Mouse (Mus musculus): ENCODE results near the gene Rbms3.
A peak's percentile ranks its signal among the peaks of the same experiment; 100 is the strongest.

Gene Rbms3

DNA sequence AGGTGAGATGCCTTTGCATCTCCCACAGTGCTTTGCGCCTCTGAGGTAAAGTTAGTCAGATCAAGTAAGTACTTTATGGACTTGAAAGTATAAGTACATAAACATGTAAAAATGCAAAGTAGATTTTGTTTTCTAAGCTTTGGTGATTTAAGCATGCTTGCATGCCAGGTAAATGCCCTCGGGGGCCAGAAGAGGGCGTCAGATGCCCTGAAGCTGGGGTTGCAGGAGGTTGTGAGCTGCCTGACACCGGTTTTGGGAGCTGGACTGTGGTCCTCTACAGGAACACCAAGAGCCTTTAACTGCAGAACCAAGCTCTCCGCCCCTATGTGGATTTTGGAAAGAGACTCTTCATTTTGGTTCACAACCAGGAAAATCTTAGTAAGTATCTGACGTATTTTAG is 652.3 kb downstream of the Rbms3 start:
- DNase-seq (ENCODE audit: low spot score in 2 of 2) = no peak

DNA sequence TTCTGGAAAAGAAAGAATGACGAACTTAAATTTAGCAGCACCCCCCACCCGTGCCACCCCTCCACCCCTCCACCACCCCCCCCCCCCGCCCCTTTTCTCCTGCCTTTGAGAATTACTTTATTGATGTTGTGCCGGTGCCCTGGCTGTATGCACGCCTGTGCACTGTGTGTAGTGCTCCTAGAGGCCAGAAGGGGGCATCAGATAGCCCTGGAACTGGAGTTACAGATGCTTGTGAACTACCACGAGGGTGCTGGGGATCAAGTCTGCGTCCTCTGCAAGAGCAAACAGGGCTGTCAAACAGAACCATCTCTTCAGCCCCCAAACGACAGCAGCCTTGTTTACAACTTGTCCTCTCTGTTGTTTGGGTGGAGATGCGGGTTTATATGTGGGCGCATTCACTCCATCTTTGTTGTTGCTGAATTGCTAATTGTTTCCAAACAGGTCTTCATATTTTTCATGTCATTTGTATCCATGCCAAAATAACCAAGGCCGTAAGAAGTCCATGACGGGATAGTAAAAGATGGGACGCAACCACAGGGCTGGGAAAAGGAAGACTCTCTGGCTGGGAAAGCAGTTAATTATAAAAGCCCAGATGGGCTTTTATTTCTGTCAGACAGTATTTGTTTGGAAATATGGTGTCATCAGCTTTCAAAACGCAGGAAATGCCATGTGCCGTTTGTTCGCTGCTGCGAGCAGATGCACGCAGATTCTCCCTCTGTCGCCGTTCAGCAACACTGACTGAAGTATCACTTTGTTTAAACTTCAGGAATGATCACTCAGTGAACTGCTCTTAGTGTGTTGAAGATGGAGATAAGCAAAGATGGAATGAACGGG is 652.9 kb downstream of the Rbms3 start:
- DNase-seq (ENCODE audit: low spot score in 2 of 2) = no peak

DNA sequence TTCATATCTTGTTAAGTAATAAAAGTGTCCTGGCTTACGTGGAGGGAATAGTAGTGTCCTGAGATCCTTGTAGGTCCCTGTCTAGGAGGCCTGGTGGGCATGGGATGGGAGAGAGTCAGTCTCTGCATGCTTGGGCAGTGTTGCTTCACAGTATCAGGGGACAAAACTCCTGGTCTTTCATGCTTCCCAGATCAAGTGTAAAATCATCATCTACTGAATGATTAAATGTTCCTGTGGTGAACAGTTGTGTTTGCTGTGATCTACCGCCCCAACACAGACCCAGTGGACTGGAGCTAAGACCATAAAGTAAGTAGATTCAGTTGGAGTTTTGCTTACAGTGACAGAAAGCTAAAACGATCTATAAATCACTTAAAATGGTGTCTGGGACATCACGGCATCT is 654.4 kb downstream of the Rbms3 start:
- DNase-seq (ENCODE audit: low spot score in 2 of 2) = no peak

- DNase-seq (ENCODE audit: low spot score in 2 of 2) = no peak
Measured at GRCm38 (mm10) chr9:116974134-116974533, 655.6 kb downstream of the Rbms3 start.

DNA sequence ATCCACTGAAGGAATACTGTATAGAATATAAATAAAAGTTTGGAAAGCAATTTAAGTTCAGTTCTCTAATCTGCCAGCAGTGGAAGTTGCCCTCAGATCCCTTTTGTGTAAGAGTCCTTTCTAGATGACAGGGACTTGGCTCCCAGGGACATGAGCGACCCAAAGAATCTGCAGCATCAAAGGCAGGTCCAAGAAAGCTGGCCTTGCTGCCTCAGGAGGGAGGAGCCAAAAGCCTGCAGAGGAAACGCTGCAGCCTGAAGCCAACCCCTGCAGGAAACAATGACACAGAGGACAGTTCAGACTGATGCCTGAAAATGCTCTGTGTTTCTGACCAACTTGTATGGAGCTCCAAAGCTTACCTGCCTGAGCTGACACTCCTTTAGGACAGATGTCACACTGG is 656.1 kb downstream of the Rbms3 start:
- no peak for DNase-seq (ENCODE audit: low spot score in 2 of 2)

GRCm38 (mm10) chr9:116967317-116967716 is 662.4 kb downstream of the Rbms3 start:
- DNase-seq (ENCODE audit: low spot score in 2 of 2) = no peak

DNA sequence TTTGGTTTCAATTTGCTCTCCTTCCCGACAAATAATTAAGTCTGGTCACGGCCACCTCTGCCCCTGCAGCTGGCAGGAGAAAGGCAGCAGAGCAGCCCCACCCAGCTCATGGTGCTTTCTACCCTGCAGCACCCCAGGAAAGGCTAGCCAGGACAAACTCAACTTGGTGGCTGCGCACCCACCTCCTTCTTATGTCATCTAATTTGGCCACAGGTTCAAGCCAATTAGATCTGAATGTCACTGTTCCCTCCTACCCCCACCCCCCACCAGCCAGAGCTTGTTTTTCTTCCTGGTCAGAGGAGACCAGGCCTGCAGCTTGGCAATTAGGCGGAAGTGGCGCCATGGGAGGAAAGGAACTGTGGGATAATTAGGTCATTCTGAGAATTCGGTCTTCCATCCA is 664.0 kb downstream of the Rbms3 start:
- no peak for DNase-seq (ENCODE audit: low spot score in 2 of 2)

DNA sequence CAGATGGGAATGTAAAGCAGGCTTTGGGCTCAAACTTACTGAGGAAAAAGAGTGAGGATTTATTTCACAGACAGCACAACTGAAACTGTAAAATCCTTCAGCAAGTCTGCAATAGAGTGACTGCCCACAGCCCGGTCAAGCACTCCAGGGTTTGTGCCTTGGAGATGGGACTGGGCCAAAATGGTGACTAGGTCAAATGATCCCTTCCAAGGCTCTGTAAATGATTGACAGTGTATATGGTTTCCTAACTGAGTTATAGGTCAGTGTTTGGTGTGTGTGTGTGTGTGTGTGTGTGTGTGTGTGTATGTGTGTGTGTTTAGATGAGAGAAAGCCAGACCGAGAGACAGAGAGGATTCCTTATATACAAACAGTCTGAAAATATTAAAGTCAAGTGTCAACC is 673.6 kb downstream of the Rbms3 start:
- no peak for DNase-seq (ENCODE audit: low spot score in 2 of 2)

GRCm38 (mm10) chr9:116948211-116948610 is 681.5 kb downstream of the Rbms3 start:
- no peak for DNase-seq (ENCODE audit: low spot score in 2 of 2)

- DNase-seq (ENCODE audit: low spot score in 2 of 2) = no peak
Measured at GRCm38 (mm10) chr9:116947369-116947768, 682.3 kb downstream of the Rbms3 start.

DNA sequence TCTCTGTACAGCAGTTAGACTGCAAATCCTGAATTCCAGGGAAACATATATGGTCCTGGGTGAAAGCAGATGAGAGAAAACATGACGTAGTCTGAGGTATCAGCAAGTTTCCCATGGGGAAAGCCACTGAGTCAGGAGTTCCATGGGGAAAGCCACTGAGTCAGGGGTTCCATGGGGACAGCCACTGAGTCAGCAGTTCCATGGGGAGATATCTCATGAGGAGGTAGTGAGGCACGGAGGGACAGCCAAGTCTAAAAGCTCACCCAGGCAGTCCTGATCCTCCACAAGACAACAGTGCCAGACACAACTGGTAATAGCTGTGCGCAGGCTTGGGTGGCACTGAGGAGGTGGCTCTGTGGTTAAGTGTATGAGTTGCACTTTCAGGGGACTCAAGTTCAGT is 682.9 kb downstream of the Rbms3 start:
- DNase-seq (ENCODE audit: low spot score in 2 of 2) = no peak

DNA sequence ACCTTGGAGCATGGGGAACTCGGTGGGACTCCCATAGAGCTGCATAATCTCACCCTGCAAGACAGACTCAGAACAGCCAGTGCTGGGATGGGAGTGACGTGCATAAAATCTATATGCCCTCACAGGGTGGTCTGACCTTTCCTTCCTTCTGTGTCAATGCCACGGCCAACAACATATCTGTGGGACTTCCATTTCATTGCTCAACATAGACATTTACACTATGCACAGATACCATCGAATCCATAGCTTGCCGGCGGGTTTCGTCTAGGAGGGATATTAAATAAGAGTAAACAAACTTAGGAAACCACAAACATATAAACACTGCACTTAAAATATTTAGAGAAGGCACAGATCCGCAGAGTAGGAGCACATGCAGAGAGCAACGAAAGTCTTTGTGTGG is 684.0 kb downstream of the Rbms3 start:
- DNase-seq (ENCODE audit: low spot score in 2 of 2) = no peak

DNA sequence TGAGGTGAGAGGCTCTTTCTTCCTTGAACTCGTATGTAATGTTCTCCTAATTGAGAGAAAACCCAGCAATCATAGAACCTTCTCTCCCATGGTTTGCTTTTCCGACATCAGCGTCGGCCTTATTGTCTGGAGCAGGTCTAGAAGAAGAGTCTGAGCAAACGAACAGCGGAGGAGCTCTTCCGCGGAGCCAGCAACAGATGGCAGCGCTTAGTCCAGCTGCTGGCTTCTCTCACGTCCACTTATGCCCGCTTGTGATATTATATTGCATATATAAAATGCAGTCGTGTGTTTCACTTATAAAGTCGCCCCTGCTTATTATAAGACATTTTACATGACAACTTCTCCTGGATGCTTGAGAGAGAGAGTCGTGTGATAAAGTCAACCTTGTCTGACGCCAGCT is 685.8 kb downstream of the Rbms3 start:
- DNase-seq (ENCODE audit: low spot score in 2 of 2) = no peak

GRCm38 (mm10) chr9:116941116-116941515 is 688.6 kb downstream of the Rbms3 start:
- DNase-seq (ENCODE audit: low spot score in 2 of 2) = no peak

DNA sequence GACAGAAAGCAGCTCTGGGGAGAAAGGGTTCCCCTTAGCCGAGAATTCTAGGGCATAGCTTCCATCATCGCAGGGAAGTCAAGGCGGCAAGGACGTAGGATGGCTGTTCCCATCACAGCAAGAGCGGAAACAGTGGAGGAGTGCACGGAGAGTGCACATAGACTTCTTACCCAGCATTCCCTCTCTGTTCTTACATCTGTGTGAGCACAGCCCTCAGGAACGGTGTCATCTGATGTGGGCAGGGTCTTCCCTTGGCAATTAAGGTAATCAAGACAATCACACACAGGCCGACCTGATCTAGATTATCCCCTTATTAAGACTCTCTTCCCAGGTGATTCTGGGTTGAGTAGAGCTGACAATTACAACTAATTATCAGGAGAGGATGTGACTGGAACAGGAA is 689.0 kb downstream of the Rbms3 start:
- no peak for DNase-seq (ENCODE audit: low spot score in 2 of 2)

DNA sequence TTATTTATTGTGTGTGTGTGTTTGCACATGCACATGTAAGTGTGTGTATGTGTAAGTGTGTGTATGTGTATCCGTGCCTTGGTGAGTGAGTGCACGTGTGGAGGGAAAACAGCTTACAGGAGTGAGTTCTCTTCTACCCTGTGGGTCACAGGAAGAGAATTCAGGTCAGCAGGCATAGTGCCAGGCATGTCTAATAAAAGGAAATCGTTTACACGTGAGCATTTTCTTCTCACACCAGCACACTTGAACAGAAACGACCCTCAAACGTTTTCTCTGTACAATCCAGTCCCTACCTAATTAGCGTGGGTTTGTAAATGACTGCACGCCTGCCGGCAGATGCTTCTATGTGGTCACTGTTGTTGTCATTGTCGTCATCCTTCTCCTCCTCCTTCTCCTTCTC is 701.4 kb downstream of the Rbms3 start:
- no peak for DNase-seq (ENCODE audit: low spot score in 2 of 2)

DNA sequence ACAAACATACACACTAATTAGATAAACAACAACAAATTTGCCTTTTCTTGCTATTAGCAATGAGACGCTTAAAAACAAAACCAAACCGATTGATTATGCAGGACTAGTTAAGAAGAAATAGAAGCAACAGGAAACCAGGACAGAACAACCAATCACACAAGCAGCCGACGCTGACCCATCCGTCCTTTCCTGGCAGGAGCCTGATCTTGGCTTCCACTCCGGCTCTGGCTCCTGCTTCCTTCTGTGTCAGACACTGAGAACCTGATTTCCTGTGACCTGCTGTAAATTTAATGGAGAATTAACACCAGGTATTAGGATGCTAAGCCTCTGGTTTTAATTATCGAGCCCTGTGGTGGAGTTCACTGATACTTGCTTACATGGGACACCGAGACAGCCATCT is 706.6 kb downstream of the Rbms3 start:
- no peak for DNase-seq (ENCODE audit: low spot score in 2 of 2)

GRCm38 (mm10) chr9:116922561-116922960 is 707.2 kb downstream of the Rbms3 start:
- DNase-seq (ENCODE audit: low spot score in 2 of 2) = no peak

DNA sequence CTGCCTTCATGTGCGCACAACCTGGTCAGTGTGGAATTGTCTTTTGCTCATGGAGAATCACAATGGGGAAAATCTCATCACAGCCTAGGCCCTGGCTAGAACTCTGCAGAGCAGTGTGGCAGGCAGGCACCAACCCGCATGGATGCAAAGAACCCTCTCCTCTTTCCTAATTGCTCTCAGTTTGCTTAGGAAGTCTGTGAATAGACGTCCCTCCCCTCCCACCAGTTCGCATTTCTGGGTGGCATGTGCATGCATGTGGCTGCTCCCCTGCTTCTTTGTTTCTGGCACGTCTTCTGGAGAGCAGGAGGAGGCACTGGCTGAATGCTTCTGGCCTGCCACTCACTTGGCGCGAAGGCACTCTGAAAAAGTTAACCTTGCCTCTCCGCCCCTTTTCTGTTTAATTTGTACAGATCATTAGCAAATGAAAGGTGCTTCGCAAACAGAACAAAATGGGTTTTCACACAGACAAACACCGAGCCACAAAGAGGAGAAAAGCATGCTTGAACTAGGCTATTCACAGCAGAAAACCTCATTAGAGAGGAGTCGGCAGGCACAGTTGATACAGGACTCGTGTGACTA is 710.2 kb downstream of the Rbms3 start:
- DNase-seq (ENCODE audit: low spot score in 2 of 2) = peak in 1 of 2 experiments; percentile 10

- DNase-seq (ENCODE audit: low spot score in 2 of 2) = no peak
Measured at GRCm38 (mm10) chr9:116912493-116912847, 717.2 kb downstream of the Rbms3 start.

- DNase-seq (ENCODE audit: low spot score in 2 of 2) = peak in 1 of 2 experiments; percentile 9
Measured at GRCm38 (mm10) chr9:116911781-116912492, 717.8 kb downstream of the Rbms3 start.

- no peak for DNase-seq (ENCODE audit: low spot score in 2 of 2)
Measured at GRCm38 (mm10) chr9:116909511-116909910, 720.2 kb downstream of the Rbms3 start.

- no peak for DNase-seq (ENCODE audit: low spot score in 2 of 2)
Measured at GRCm38 (mm10) chr9:116906955-116907354, 722.8 kb downstream of the Rbms3 start.
